Mouse (Mus musculus): ENCODE data around the gene Prima1.

DNA sequence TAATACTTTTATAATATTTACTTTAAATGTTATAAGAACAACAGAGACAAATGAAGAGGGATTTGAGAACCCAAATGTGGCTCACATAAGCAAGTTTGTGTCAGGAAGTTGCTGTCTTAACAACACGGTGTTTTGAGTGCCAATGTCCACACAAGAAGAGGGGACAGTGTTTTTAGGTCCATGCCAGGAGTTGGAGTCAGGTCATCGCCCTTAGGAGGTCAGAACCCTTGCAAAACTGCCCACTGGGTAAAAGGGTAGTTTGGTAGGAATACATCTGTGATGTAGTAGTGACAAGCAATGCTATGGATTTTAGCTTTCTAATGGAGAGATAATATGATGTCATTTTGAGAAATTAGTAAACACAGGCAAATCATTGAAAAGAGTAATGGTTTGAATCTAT, 91.7 kb downstream of the Prima1 start:
- TF ChIP-seq CTCF (IDR thresholded peaks at IDR 0.05; ENCODE audit: low read depth) (no peak), EP300 (IDR thresholded peaks at IDR 0.05; ENCODE audit: low read depth) (no peak)

All from heart, postnatal 0 days (tissue).